Mouse (Mus musculus) myocyte (in vitro differentiated cells): ENCODE measurements around the gene Fam163a. TPM values are rescaled to one million over a fixed set of nuclear protein-coding genes. Genes with fewer than 3 reads are reported as not detected.

Source experiments
- H3K27me3 ChIP-seq: one replicate; pipeline ENCODE4 v1.6.1; 2011; ENCODE audit not compliant: control insufficient read depth, insufficient read depth, insufficient read length
- H3K36me3 ChIP-seq: one replicate; pipeline ENCODE4 v1.6.1; 2011; ENCODE audit not compliant: control insufficient read depth, insufficient read depth
- H3K4me2 ChIP-seq: one replicate; pipeline ENCODE4 v1.6.1; 2011; ENCODE audit warnings: low read depth, control low read depth
- H3K4me3 ChIP-seq: one replicate; pipeline ENCODE4 v1.5.1; 2011; ENCODE audit warnings: mild to moderate bottlenecking, control low read depth, moderate library complexity
- H3K79me2 ChIP-seq: one replicate; pipeline ENCODE4 v1.6.1; 2011; ENCODE audit not compliant: control insufficient read depth, insufficient read depth
- H3ac ChIP-seq: one replicate; pipeline ENCODE4 v1.6.1; 2011; ENCODE audit not compliant: control insufficient read depth, insufficient read length
- CEBPB ChIP-seq: IDR thresholded peaks from 2 replicates; pipeline ENCODE4 v1.6.1; 2011; ENCODE audit warnings: mild to moderate bottlenecking, moderate library complexity; ENCODE audit not compliant: poor library complexity, insufficient read depth, severe bottlenecking
- E2F4 ChIP-seq: IDR thresholded peaks from one replicate; pipeline ENCODE4 v1.6.1; 2011; ENCODE audit warnings: mild to moderate bottlenecking, control low read depth, moderate library complexity; ENCODE audit not compliant: insufficient read depth
- MAX ChIP-seq: IDR thresholded peaks from one replicate; pipeline ENCODE4 v1.6.1; 2011; ENCODE audit warnings: low read depth, mild to moderate bottlenecking, control low read depth
- MYOD1 ChIP-seq, 3 experiments: IDR thresholded peaks; one replicate each; pipeline ENCODE4 v1.6.1; 2011; ENCODE audit warnings: control low read depth in 2 of 3, low read depth in 2 of 3, mild to moderate bottlenecking in 2 of 3, moderate library complexity in 1 of 3; ENCODE audit not compliant: insufficient read length in 2 of 3, control insufficient read depth in 1 of 3
- MYOG ChIP-seq, 3 experiments: IDR thresholded peaks; one replicate each; pipeline ENCODE4 v1.6.1; 2011; ENCODE audit warnings: control low read depth in 2 of 3, low read depth in 2 of 3, mild to moderate bottlenecking in 2 of 3; ENCODE audit not compliant: insufficient read length in 2 of 3, control insufficient read depth in 1 of 3, insufficient read depth in 1 of 3
- POLR2A ChIP-seq: IDR thresholded peaks from one replicate; pipeline ENCODE4 v1.6.1; 2011; ENCODE audit warnings: low read depth, mild to moderate bottlenecking, control low read depth, moderate library complexity; ENCODE audit not compliant: insufficient read length
- POLR2AphosphoS2 ChIP-seq: IDR thresholded peaks from one replicate; pipeline ENCODE4 v1.6.1; 2011; ENCODE audit warnings: low read depth, control low read depth; ENCODE audit not compliant: insufficient read length
- REST ChIP-seq: IDR thresholded peaks from one replicate; pipeline ENCODE4 v1.6.1; 2011; ENCODE audit warnings: mild to moderate bottlenecking, control low read depth, moderate library complexity; ENCODE audit not compliant: insufficient read depth, insufficient read length
- SRF ChIP-seq: IDR thresholded peaks from one replicate; pipeline ENCODE4 v1.6.1; 2011; ENCODE audit warnings: low read depth; ENCODE audit not compliant: control insufficient read depth, insufficient read length
- TCF12 ChIP-seq: IDR thresholded peaks from one replicate; pipeline ENCODE4 v1.6.1; 2011; ENCODE audit warnings: mild to moderate bottlenecking, control low read depth; ENCODE audit not compliant: poor library complexity, insufficient read depth, severe bottlenecking
- TCF3 ChIP-seq: IDR thresholded peaks from one replicate; pipeline ENCODE4 v1.6.1; 2011; ENCODE audit warnings: low read depth, control low read depth; ENCODE audit not compliant: insufficient read length
- USF1 ChIP-seq: IDR thresholded peaks from one replicate; pipeline ENCODE4 v1.6.1; 2011; ENCODE audit warnings: low read depth, mild to moderate bottlenecking, control low read depth, moderate library complexity
- polyA plus RNA-seq: library from polyadenylated mRNA; unstranded; fragments of >200 nt; fragmentation: generic; extraction: Trizol; gene quantifications from one replicate; pipeline ENCODE4 v1.2.1, GENCODE M21; 2012; ENCODE audit warnings: missing spikeins

The Fam163a gene
- polyA plus RNA-seq, 1 experiment, result not detected

GRCm38 (mm10) chr1:156035930-156036737 lies 168.7 kb downstream of the Fam163a start, which contains the start of gene Tor1aip1:
TSS of gene Tor1aip1 (minus strand) at chr1:156036480.
- TF ChIP-seq USF1 (no peak), TCF3 (no peak), CEBPB (peak; percentile 62; the same call in 1 of the 2 replicates), POLR2AphosphoS2 (peak; percentile 71), TCF12 (no peak), MYOD1 (IDR thresholded peaks at IDR 0.05; ENCODE audit: control insufficient read depth in 1 of 3, insufficient read length in 2 of 3, low read depth in 2 of 3) (peak in 1 of 3 experiments; percentile 40), REST (no peak), E2F4 (peak; percentile 35), POLR2A (peak; percentile 66), MYOG (IDR thresholded peaks at IDR 0.05; ENCODE audit: control insufficient read depth in 1 of 3, insufficient read depth in 1 of 3, insufficient read length in 2 of 3, low read depth in 2 of 3) (peak in 1 of 3 experiments; percentile 68)
- H3ac ChIP-seq, result peak within 1 kb of the TSS; percentile 40
- H3K4me2 ChIP-seq, result peak within 1 kb of the TSS; percentile 97
- peaks cover 9% of the 10 kb centered on the region for H3K36me3 ChIP-seq
- no peaks in the 10 kb centered on the region for H3K27me3 ChIP-seq
- H3K79me2 ChIP-seq, result peaks cover 51% of the 10 kb centered on the region
- H3K4me3 ChIP-seq, result peak within 1 kb of the TSS; percentile 75

- peak within 1 kb of the TSS; percentile 40 for H3ac ChIP-seq
- TF ChIP-seq MYOG (IDR thresholded peaks at IDR 0.05; ENCODE audit: control insufficient read depth in 1 of 3, insufficient read depth in 1 of 3, insufficient read length in 2 of 3, low read depth in 2 of 3) (peak in 1 of 3 experiments; percentile 3), TCF3 (no peak), CEBPB (no peak), USF1 (no peak), REST (no peak), E2F4 (peak; percentile 81), TCF12 (no peak), MAX (no peak), MYOD1 (IDR thresholded peaks at IDR 0.05; ENCODE audit: control insufficient read depth in 1 of 3, insufficient read length in 2 of 3, low read depth in 2 of 3) (no peak), POLR2AphosphoS2 (peak; percentile 90), POLR2A (peak; percentile 73), SRF (no peak)
- H3K79me2 ChIP-seq, result peaks cover 45% of the 10 kb centered on the region
- H3K27me3 ChIP-seq, result no peaks in the 10 kb centered on the region
- H3K36me3 ChIP-seq, result peaks cover 13% of the 10 kb centered on the region
- H3K4me2 ChIP-seq, result peak within 1 kb of the TSS; percentile 97
- H3K4me3 ChIP-seq, result peak within 1 kb of the TSS; percentile 75
These were observed 169.4 kb downstream of the Fam163a start, which contains the start of gene Tor1aip2 for GRCm38 (mm10) chr1:156035269-156035929. TSS of gene Tor1aip2 (plus strand) at chr1:156035403.

- TF ChIP-seq MYOD1 (IDR thresholded peaks at IDR 0.05; ENCODE audit: control insufficient read depth in 1 of 3, insufficient read length in 2 of 3, low read depth in 2 of 3) (no peak), SRF (no peak), TCF3 (no peak), MYOG (IDR thresholded peaks at IDR 0.05; ENCODE audit: control insufficient read depth in 1 of 3, insufficient read depth in 1 of 3, insufficient read length in 2 of 3, low read depth in 2 of 3) (no peak), E2F4 (no peak), POLR2A (no peak), MAX (no peak), TCF12 (no peak), USF1 (no peak), CEBPB (no peak), POLR2AphosphoS2 (no peak), REST (no peak)
- peak overlapping the region; percentile 40 for H3ac ChIP-seq
- peak overlapping the region; percentile 75 for H3K4me3 ChIP-seq
- peak overlapping the region; percentile 97 for H3K4me2 ChIP-seq
- peaks cover 13% of the 10 kb centered on the region for H3K36me3 ChIP-seq
- peaks cover 38% of the 10 kb centered on the region for H3K79me2 ChIP-seq
- no peaks in the 10 kb centered on the region for H3K27me3 ChIP-seq
These were observed 170.2 kb downstream of the Fam163a start for GRCm38 (mm10) chr1:156034661-156035060.

- H3K79me2 ChIP-seq, result peaks cover 31% of the 10 kb centered on the region
These were observed 170.9 kb downstream of the Fam163a start for GRCm38 (mm10) chr1:156033921-156034320.

More at GRCm38 (mm10) chr1:156033921-156034320, 170.9 kb downstream of the Fam163a start:
- H3K4me3 ChIP-seq, result no peak overlapping the region
- no peaks in the 10 kb centered on the region for H3K27me3 ChIP-seq
- no peak overlapping the region for H3K4me2 ChIP-seq
- H3K36me3 ChIP-seq, result peaks cover 13% of the 10 kb centered on the region
- H3ac ChIP-seq, result no peak overlapping the region
- TF ChIP-seq MYOD1 (IDR thresholded peaks at IDR 0.05; ENCODE audit: control insufficient read depth in 1 of 3, insufficient read length in 2 of 3, low read depth in 2 of 3) (no peak), MYOG (IDR thresholded peaks at IDR 0.05; ENCODE audit: control insufficient read depth in 1 of 3, insufficient read depth in 1 of 3, insufficient read length in 2 of 3, low read depth in 2 of 3) (no peak), E2F4 (no peak), TCF12 (no peak), POLR2A (no peak), MAX (no peak), TCF3 (no peak), SRF (no peak), REST (no peak)
